Mouse (Mus musculus): ENCODE results near the gene 4930455H04Rik.

4930455H04Rik gene

GRCm38 (mm10) chr3:116967967-116968366 is at the start of gene 4930455H04Rik:
Gene 4930455H04Rik (plus strand): TSS chr3:116968267.
- DNase-seq, result no peak

GRCm38 (mm10) chr3:116921535-116921934 is 46.5 kb upstream of the 4930455H04Rik start:
- DNase-seq, result no peak

- no peak for DNase-seq
Measured at GRCm38 (mm10) chr3:116923042-116923441, 45.0 kb upstream of the 4930455H04Rik start.

GRCm38 (mm10) chr3:116928994-116929393 is 39.1 kb upstream of the 4930455H04Rik start:
- no peak for DNase-seq

GRCm38 (mm10) chr3:116933158-116933557 is 34.9 kb upstream of the 4930455H04Rik start:
- DNase-seq, result no peak

- no peak for DNase-seq
Measured at GRCm38 (mm10) chr3:116936934-116937691, 31.0 kb upstream of the 4930455H04Rik start.

- DNase-seq, result no peak
Measured at GRCm38 (mm10) chr3:116940804-116941558, 27.1 kb upstream of the 4930455H04Rik start.

GRCm38 (mm10) chr3:116941559-116942117 is 26.4 kb upstream of the 4930455H04Rik start:
- no peak for DNase-seq

- DNase-seq, result no peak
Measured at GRCm38 (mm10) chr3:116942751-116943150, 25.3 kb upstream of the 4930455H04Rik start.

GRCm38 (mm10) chr3:116943422-116943821 is 24.6 kb upstream of the 4930455H04Rik start:
- DNase-seq, result no peak

GRCm38 (mm10) chr3:116946476-116946875 is 21.6 kb upstream of the 4930455H04Rik start:
- no peak for DNase-seq

GRCm38 (mm10) chr3:116950665-116951115 is 17.4 kb upstream of the 4930455H04Rik start:
- DNase-seq, result no peak

GRCm38 (mm10) chr3:116951489-116951888 is 16.6 kb upstream of the 4930455H04Rik start:
- no peak for DNase-seq

GRCm38 (mm10) chr3:116952242-116952899 is 15.7 kb upstream of the 4930455H04Rik start:
- no peak for DNase-seq

- DNase-seq, result no peak
Measured at GRCm38 (mm10) chr3:116953366-116953765, 14.7 kb upstream of the 4930455H04Rik start.

- no peak for DNase-seq
Measured at GRCm38 (mm10) chr3:116955061-116955460, 13.0 kb upstream of the 4930455H04Rik start.

GRCm38 (mm10) chr3:116960414-116960813 is 7.7 kb upstream of the 4930455H04Rik start:
- no peak for DNase-seq

- no peak for DNase-seq
Measured at GRCm38 (mm10) chr3:116961354-116962142, 6.5 kb upstream of the 4930455H04Rik start.

GRCm38 (mm10) chr3:116963213-116963612 is 4.9 kb upstream of the 4930455H04Rik start:
- no peak for DNase-seq

- no peak for DNase-seq
Measured at GRCm38 (mm10) chr3:116964426-116964825, 3.6 kb upstream of the 4930455H04Rik start.

- no peak for DNase-seq
Measured at GRCm38 (mm10) chr3:116966225-116966624, 1.8 kb upstream of the 4930455H04Rik start.

GRCm38 (mm10) chr3:116966800-116967199 is 1.3 kb upstream of the 4930455H04Rik start:
- no peak for DNase-seq
